Mouse (Mus musculus) spleen, embryonic (tissue): Measurements from ENCODE around the gene Fads1.

Source experiments
- CTCF ChIA-PET: fragments of 350-600 bp; sonication (Branson Sonifier 250); formaldehyde crosslinking; loops from one replicate; lab custom pipeline; 2022; lab: Charles Lee

Fads1 gene

DNA sequence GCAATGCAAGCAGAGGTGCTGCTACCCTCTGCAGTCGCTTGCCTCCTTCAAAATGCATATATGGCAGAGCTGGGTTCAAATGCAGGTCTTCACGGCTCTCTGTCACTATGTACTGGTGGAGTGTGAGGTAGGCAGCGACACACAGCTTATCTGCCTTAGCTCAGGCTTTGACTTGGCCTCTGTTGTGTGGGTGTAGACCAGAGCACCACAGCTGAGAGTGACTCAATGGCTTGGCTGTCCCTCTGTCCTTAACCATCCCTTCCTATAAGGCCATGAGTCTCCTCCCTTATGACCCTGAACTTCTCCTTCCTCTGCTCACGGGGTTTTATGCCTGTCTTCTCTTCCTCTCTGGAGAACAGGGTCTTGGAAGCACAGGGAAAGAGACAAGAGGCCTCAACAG lies 28.2 kb downstream of the Fads1 start:
- CTCF ChIA-PET = interaction anchor here (0.6 kb wide), 1 partner anchor 227 kb away, joined by 3 read pairs; no protein-coding TSS in a partner anchor

DNA sequence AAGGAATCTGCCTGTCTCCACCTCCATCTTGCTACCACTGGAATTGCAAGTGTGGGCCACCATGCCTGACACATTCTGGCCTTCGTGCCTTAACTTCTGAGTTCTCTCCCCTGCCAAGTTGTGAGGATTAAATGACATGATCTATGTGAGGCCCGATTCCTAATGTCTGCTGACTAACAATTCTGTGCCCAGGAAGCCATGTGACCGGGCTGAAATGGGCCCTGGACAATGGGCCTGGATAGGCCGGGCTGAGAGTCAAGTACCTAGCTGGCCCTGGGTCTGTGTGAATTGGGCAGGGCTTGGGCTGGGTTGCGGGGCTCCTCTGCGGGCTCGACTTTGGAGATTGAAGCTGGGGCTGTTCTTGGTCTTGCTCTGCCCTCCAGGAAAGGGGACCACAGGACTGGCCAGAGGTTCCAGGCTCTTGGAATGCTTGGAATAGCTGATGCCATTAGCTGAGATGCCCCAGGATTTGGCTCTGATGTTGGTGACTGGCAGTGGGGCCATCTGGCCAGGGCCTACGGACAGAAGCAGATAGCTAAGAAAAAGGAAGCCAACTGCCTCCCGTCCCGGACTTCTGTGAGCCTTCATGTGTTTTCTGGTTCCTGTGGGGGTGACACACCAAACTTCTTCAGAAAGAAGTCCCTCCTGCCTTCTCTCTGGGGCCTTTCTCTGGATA lies 31.2 kb downstream of the Fads1 start:
- CTCF ChIA-PET = no interaction called here

DNA sequence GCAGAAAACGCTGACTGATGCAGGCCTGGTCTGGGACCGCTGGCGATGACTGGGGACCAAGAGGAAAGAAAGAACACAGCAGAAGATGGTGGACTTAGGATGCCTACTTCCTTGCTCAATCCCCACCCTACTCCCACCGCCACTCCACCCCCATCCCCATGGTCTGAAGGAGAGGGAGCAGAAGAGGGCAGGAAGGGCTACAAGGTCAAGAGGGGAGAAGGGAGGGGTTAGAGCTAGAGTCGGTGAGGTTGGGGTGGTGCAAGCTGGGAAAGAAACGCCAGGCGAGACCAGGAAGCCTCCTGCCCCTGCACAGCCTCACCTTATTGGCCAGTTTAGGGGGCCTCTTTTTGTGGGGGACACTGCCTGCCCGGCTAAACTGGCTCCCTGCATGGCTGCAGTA lies 33.4 kb downstream of the Fads1 start:
- CTCF ChIA-PET = no interaction called here

DNA sequence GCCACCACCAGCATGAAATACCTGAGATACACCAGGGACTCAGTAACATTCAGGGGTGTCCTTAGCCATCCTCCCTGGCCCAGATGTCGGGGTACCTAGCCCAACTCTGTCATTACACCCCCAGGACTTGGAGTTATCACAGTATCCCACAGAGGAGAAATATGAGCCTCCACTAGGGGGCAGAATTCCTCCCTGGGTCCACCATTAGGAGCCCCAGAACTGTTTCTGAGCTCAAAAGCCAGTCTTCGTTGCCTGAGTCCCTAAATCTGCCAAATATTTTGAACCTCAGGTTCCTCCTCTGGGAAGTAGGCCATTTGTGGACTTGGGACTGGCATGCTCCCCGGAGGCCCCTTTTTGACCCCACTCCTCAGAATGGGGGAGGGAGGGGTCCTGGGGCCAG lies 36.4 kb downstream of the Fads1 start:
- CTCF ChIA-PET = interaction anchor here (0.7 kb wide), 1 partner anchor 65 kb away, joined by 3 read pairs; no protein-coding TSS in a partner anchor

DNA sequence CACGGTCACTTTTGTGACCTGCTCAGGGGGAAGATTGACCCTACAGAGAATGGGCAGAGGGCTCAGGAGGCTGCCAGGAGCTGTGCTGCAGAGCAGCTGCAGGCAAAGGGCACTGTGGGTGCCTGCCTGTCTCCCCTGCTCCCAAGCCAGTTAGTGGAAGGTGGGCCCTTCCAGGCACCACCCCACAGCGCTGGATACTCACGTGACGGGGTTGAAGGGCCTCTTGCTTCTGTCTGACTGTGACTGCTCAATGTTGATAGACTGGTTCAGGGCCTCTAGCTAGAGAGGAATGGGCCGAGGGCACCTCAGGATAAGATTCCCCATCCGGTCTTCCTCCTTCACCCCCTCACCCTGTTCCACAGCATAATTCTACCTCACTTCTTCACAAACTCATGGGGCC lies 36.9 kb downstream of the Fads1 start:
- CTCF ChIA-PET = no interaction called here

DNA sequence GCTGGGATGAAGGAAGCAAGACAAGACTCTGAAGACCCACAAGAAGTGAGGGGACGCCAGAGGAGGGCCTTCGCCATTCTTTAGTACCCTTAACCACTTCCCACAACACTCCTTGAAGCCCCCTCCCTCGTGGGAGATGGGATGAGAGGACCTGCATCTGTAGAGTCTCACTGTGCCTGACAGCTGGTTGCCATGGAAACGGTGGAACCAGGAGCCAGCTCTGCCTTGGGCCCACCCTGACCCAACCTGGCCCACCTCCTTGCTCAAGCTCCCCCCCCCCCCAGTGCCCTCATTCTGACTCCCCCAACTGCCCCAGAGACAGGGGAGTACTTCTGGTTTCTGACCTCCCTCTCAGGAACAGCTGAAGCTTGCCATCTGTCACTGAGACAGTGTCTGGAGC lies 38.9 kb downstream of the Fads1 start:
- CTCF ChIA-PET = no interaction called here

DNA sequence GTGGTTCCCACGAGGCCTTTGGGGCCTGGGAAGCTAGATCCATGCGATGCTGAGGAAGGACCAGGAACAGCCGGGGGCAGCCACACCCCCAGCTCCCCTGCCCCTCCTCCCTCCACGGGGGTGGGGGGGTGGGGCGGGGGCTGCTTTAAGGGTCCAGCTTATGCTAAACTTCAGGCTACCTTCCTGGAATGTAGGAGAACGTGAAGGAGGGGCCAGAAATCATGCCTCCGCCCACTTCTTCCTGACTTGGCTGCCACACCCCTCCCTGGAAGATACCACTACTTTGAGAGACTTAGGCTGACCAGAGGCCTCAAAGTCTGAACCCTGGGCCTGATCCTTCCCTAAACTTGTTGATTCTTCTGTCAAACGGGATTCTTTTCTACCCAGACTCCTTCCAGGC lies 40.0 kb downstream of the Fads1 start:
- CTCF ChIA-PET = no interaction called here

DNA sequence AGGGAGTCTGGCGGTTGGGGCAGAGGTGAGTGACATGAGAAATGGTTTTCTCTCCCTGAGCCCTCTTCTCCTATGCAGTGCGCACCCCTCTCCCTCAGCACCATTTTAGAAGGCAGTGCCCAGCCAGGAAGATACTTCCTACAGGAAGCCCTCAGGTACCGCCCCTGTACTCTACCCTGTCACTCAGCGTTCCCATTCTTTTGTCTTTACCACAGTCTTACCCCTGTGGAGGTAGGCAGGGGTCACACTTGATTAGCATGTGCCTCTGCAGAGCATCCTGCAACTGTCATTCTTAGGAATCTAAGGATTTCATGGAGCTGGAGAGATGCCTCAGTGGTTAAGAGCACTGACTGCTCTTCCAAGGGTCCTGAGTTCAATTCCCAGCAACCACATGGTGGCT lies 40.9 kb downstream of the Fads1 start:
- CTCF ChIA-PET = no interaction called here

DNA sequence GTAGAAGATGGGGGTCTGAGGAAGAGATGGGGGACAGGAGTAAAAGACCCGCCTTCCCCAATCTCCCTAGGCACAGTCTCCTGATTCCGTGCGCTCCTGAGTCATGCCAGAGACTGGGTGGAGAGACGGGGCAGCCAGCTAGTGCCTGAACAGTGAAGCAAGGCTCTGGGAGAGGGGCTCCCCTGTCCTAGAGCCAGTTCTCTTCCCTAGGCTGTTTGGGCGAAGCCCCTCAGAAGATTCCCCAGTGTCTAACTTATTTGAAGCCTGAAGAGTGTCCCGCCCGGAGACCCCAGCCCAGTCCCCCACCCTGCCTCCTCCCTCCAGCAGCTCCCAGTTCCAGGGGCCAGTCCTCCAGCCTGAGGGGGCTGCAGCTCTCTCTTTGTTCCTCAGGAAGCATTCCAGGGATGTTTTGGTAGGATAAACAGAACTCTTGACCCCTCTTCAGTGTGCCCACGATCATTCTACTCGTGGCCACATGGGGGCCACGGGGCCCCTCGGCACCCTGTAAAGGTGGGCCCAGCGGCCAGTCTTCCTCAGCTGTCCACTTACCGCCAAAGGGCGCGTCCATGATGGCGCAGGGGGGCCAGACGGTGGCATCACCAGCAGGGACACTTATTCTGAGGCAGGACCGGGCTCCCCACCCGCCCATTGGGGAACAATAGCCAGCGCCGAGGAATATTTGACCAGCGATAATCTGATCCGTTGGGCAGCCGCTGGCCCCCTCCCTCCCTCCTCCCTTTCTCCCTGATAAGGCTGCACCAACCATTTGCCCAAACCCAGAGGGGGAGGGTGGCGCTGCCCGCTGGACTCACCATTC lies 42.2 kb downstream of the Fads1 start:
- CTCF ChIA-PET = no interaction called here

DNA sequence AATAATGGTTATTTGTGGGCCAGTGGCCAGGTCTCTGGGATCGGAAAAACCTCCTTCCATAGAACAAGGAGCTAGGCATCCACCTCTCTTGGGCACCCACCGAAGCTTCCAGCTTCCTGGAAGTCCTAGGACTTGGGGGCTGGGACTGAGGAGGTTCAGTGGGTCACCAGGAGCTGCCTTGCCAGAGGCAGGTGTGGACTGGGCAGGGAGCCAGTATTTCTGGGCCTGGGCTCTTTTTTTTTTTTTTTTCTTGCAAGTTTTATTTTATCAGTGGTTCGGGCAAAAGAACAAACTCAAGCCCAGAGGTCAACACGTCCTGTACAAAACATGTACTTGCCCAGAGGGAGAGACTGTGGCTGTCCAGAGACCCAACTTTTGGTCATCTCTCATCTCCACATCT lies 43.1 kb downstream of the Fads1 start:
- CTCF ChIA-PET = no interaction called here

DNA sequence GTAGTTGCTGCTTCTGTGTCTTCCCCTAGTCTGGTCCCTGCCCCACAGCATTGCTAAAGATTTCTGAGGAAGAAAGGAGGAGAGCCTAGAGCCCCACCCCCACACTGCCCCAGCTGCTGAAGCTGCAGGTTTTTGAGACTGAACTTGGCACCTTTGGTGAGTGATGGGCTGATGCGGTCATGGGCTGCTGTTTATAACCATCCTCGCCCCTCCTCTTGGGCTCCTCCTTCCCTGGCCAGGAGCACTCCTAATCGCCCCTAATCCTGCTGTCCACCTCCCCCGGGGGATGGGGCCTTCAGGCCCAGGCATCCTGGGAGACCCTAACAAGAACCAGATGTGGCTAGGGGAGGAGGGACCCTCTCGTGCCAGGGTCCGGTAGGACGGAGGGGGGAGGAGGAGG lies 48.3 kb downstream of the Fads1 start:
- CTCF ChIA-PET = no interaction called here

DNA sequence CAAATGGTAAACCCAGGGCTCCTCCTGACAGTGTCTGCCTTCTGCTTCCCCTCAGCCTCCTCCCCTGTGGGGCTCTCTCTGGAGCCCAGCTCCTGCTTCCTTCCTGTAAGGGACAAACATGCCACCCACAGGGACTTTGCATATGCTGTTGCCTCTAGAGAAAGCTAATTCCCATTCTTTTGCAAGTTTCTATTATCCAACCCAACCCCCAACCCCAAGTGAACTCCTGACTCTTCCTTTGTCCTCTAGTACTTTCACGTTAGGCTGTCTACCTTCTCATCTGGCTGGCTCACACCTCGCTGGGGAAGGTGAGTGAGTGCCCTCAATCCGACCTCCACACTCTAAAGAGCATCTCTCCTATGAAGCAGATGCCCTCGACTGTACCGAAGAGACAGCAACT lies 49.2 kb downstream of the Fads1 start:
- CTCF ChIA-PET = no interaction called here

DNA sequence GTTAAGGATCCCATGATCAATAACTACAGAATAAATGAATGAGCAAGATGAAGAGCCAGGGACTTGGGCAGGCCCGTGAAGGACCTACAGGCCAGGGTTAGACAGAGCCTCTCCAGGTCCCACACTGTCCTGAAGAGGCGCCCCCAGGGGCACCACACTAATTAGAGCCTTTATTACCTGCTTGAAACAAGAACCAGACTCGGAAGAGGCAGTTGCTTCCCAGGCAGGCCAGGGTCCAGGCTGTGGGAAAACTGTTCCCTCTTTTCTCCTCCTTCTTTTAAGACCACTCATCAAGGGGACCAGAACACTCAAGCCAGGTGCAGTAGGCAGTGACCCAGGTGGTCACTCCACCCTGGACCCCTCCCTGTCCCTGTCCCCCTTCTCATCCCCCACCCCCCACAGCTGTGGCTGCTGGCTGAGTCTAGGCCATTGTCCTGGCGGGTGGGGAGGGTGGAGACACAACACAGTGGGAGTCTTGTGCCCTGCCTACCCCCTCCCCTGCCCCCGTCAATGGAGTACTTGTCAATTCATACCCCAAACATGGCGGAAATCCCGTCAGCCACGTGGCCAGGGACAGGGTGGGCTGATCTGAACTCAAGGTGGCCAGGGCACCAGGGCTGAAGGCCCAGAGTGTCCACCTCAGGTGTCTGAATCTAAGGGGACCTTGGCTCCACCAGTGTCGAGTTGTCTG lies 49.8 kb downstream of the Fads1 start:
- CTCF ChIA-PET = no interaction called here

DNA sequence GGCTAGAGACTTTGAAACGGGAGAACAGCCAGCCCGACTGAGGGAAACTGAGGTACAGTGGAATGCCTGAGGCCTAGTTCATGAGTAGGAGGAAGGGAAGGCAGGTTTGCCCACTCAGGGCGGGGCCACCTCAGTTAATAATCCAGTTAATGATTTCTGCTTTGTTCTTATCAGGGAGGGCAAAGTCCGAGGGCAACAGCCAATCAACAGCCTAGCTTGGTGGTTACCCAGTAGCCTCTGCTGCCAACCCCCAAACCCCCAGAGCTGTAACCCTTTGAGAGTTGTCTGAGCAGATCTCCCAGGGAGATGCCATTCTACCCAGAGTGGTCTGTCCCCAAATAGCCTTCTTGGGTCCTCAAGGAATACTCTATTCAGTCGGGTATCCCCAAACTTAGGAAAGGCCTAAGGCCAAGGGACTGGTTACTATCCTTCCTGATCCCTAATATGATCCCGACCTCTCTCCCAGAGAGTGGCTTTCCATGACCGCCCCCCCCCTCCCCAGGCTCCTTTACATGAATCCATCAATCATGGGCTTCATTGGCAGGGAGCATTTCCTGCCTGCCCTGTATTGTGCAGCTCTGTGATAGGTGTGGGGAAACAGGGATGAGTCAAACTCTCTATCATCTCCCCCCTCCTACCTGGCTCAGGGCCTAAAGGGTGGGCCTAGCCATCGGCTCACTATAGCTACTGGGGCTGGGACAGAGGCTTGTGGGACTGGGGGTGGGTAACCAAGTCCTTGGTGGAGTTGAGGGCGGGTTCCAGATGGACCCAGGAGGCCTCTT lies 53.3 kb downstream of the Fads1 start:
- CTCF ChIA-PET = no interaction called here

DNA sequence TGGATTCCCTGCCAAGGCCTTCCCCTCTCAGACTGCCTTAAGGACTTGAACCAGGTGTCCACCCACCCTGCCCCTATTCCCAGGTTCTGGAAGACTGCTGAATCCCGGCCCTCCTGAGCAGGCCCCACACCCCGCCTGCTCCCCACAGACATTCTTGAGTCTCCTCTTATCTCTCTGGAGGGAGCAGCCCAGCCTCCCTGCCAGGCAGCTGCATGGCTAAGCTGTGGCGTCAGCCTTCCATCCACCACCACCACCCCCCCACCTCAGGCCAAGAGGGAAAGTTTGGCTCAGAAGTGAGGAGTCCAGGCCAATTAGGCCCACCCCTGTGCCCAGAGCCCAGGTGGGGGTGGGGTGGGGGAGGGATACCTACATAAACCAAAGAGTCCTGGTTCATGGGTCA lies 55.8 kb downstream of the Fads1 start:
- CTCF ChIA-PET = no interaction called here

DNA sequence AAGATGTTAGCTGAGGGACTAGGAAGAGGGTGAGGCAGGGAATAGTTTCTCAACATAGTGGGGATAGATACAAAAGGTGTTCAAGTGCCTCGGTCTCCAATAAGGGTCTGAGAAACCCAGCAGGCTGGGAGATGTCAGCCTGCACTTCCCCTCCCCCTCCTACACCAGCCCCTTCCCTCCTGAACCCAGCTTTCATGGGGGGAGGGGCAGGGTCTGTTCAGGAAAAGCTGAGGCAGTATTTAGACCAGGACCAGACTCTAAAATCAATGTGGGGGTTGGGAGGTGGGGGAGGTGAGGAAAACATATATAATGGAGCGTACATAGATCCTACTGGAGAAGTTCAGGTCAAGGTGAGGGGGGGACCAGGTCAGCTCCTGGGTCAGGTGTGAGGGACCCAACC lies 56.7 kb downstream of the Fads1 start:
- CTCF ChIA-PET = no interaction called here

DNA sequence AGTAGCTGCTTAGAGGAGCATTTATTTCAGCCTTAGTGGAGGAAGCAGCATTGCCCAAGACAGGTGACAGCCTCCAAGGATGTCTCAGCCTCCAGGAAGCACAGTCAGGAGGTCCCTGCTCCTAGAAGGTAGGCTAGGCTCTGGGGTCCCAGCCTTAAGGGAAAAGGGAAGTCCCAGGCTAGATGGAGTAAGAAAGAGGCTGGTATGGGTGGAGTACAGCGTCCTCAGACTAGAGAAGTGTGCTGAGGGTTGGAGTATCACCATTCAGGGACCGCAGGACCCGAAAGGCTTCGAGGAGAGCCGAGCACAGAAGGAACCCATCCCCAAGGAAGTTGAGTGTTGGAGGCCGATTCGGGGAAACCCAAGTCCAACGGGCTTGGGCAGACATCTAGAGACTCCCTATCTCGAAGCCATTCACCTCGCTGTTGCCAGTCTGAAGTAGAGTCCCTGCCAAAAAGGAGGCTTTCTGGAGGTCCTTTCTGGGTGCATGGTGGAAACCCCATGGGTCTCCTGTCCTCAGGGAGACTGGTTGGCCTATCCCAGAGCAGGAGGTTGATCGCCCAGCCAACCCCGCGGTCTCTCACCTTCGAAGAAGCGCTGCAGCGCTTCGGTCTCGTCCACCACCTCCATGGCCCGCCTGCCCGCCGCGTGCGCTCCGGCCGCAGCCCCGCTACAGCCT lies 57.4 kb downstream of the Fads1 start:
- CTCF ChIA-PET = no interaction called here

DNA sequence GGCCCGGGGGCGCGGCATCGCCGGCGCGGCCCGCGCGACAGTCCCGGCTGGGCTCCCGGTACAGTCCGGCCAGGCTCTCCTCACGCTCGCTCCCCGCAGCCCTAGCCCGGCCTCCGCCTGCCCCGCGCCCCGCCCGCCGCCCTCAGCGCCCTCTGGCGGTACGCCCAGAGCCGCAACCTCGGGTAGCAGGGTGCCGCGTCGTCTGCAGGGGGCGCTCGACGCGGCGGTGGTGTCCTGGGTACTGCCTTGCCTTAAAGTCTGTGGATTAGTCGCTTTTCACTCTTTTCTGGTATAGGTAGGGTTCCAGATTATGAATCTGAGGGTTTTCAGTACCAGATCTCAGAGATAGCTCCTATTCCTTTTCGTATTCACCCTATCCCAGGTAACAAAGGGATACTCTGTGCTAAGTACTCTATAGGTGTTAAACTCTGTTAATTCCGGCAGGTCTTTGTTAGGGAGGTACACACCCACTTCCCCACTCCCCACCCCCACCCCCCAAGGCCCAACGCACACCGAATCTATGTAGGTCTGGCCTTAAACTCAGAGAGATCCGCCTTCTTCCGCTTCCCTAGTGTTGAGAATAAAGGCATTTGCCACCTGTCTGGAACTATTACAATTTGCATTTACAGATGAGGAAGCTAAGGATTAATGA lies 58.1 kb downstream of the Fads1 start, which contains the start of gene Myrf:
Myrf (minus strand) TSS at position 95 of the 652 bp plus-strand sequence.
- CTCF ChIA-PET = interaction anchor here (0.6 kb wide), 1 partner anchor 100 kb away, joined by 7 read pairs; no protein-coding TSS in a partner anchor

DNA sequence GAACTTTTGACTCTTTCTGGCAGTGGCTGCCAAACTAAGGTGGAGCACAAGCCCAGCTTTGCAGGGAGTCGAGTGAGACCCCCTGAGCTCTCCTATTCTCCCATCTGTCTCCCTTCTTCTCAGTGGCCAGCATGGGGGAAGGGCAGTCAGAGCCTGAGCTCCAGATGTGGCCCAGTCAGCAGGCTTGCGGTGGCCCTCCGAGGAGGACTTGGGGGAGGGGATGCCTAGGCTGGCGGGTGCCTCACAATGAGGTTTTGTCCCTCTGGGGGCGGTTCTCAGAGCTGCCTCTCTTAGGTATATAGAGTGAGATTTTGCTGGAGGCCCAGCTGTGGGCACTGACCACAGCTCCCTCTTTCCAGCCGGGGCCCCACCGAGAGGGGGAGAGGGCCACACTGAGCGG lies 60.2 kb downstream of the Fads1 start:
- CTCF ChIA-PET = interaction anchor here (0.7 to 1.0 kb wide), 2 partner anchors 17 to 243 kb away, joined by 3 to 5 read pairs; no protein-coding TSS in a partner anchor

DNA sequence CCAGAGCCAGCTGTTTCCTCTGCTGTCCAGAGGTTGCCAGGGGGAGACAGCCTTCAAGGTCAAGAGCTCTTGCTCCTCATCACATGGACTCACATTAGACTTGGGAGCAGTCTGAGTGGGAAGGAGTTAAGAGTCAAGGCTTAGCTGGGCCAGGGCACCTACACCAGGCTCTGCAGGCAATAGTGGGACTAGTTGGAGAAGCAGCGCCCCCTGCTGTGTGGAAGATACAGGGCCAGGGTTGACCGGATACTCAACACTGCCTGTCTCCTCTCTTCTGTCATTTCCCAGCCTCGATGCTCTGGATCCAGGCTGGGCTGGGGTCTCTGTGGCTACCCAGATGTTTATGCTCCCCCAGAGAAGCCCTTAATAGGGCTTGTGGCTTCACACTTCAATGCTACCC lies 61.5 kb downstream of the Fads1 start:
- CTCF ChIA-PET = interaction anchor here (1.0 kb wide), 1 partner anchor 244 kb away, joined by 3 read pairs; no protein-coding TSS in a partner anchor
